Mouse (Mus musculus): ENCODE data around the gene Plppr3. TPM values are rescaled to one million over a fixed set of nuclear protein-coding genes. Genes with fewer than 3 reads are reported as not detected.
A peak's percentile ranks its signal among the peaks of the same experiment; 100 is the strongest.

Plppr3 gene
- polyA plus RNA-seq, 1 experiment from 2014 or later, result 5.1 TPM

GRCm38 (mm10) chr10:79811736-79812637 is 62.4 kb downstream of the Plppr3 start:
- peaks cover 10% of the 10 kb centered on the region for H3K4me1 ChIP-seq (ENCODE audit: control insufficient read depth, low read depth, low read length)
- no peaks in the 10 kb centered on the region for H3K9me3 ChIP-seq (replicated peaks; ENCODE audit: control insufficient read depth, low read length)
- H3K36me3 ChIP-seq (ENCODE audit: control insufficient read depth, insufficient read depth), result no peaks in the 10 kb centered on the region
- H3K9ac ChIP-seq (ENCODE audit: low read depth, low read length), result no peak overlapping the region
- H3K27me3 ChIP-seq (ENCODE audit: control insufficient read depth, insufficient read depth, low read depth, low read length), result no peaks in the 10 kb centered on the region
- no peak overlapping the region for H3K27ac ChIP-seq (ENCODE audit: low read length)
- peak; percentile 38; the same call in 1 of the 2 replicates for ATAC-seq (ENCODE audit: low read depth)
- WGBS (ENCODE audit: insufficient replicate concordance), result 23% methylated on average over 15 of the region's 15 CpGs
- H3K4me2 ChIP-seq (ENCODE audit: low read depth, low read length), result no peak overlapping the region
- no peak overlapping the region for H3K4me3 ChIP-seq (ENCODE audit: low read depth, low read length)

Small RNA genes within 50 kb of the gene (microRNA-seq; reads per million reads assigned to microRNA genes)
- gene Mir6910, result not detected

Other genes with a start within 250 kb of the Plppr3 start
- 0.06 and 0.08 TPM in 2 replicates for gene Shc2, start 236.7 kb downstream of the Plppr3 start, polyA plus RNA-seq (2015; fragmentation: Nextera tagmentation; extraction: Ambion mirVana)
- not detected in 2 replicates for gene Odf3l2, start 228.9 kb downstream of the Plppr3 start, polyA plus RNA-seq (2015; fragmentation: Nextera tagmentation; extraction: Ambion mirVana)
- gene Madcam1, start 210.1 kb downstream of the Plppr3 start, polyA plus RNA-seq (2015; fragmentation: Nextera tagmentation; extraction: Ambion mirVana), result 0.16 and 0.24 TPM in 2 replicates
- 19.3 and 19.4 TPM in 2 replicates for gene Tpgs1, start 205.3 kb downstream of the Plppr3 start, polyA plus RNA-seq (2015; fragmentation: Nextera tagmentation; extraction: Ambion mirVana)
- 80.5 and 81.5 TPM in 2 replicates for gene Cdc34, start 192.4 kb downstream of the Plppr3 start, polyA plus RNA-seq (2015; fragmentation: Nextera tagmentation; extraction: Ambion mirVana)
- gene Gzmm, start 185.6 kb downstream of the Plppr3 start, polyA plus RNA-seq (2015; fragmentation: Nextera tagmentation; extraction: Ambion mirVana), result 0.15 and 0.22 TPM in 2 replicates
- 924 and 947 TPM in 2 replicates for gene Bsg, start 170.1 kb downstream of the Plppr3 start, polyA plus RNA-seq (2015; fragmentation: Nextera tagmentation; extraction: Ambion mirVana)
- not detected in 2 replicates for gene Hcn2, start 158.0 kb downstream of the Plppr3 start, polyA plus RNA-seq (2015; fragmentation: Nextera tagmentation; extraction: Ambion mirVana)
- 13.4 and 14.4 TPM in 2 replicates for gene Polrmt, start 128.1 kb downstream of the Plppr3 start, polyA plus RNA-seq (2015; fragmentation: Nextera tagmentation; extraction: Ambion mirVana)
- gene Fgf22, start 119.6 kb downstream of the Plppr3 start, polyA plus RNA-seq (2015; fragmentation: Nextera tagmentation; extraction: Ambion mirVana), result not detected in 2 replicates
- 17.4 and 26.2 TPM in 2 replicates for gene Rnf126, start 107.7 kb downstream of the Plppr3 start, polyA plus RNA-seq (2015; fragmentation: Nextera tagmentation; extraction: Ambion mirVana)
- gene Fstl3, start 97.4 kb downstream of the Plppr3 start, polyA plus RNA-seq (2015; fragmentation: Nextera tagmentation; extraction: Ambion mirVana), result 1.0 TPM in 2 replicates
- gene Prss57, start 83.7 kb downstream of the Plppr3 start, polyA plus RNA-seq (2015; fragmentation: Nextera tagmentation; extraction: Ambion mirVana), result 6.3 and 7.1 TPM in 2 replicates
- 7.9 and 8.0 TPM in 2 replicates for gene Palm, start 81.1 kb downstream of the Plppr3 start, polyA plus RNA-seq (2015; fragmentation: Nextera tagmentation; extraction: Ambion mirVana)
- gene Misp, start 53.6 kb downstream of the Plppr3 start, polyA plus RNA-seq (2015; fragmentation: Nextera tagmentation; extraction: Ambion mirVana), result 0.43 and 1.4 TPM in 2 replicates
- 112 and 124 TPM in 2 replicates for gene Ptbp1, start 20.2 kb downstream of the Plppr3 start, polyA plus RNA-seq (2015; fragmentation: Nextera tagmentation; extraction: Ambion mirVana)
- gene Prtn3, start 158 bp downstream of the Plppr3 start, polyA plus RNA-seq (2015; fragmentation: Nextera tagmentation; extraction: Ambion mirVana), result 96.8 and 106 TPM in 2 replicates
- 204 and 208 TPM in 2 replicates for gene Elane, start 11.6 kb upstream of the Plppr3 start, polyA plus RNA-seq (2015; fragmentation: Nextera tagmentation; extraction: Ambion mirVana)
- gene Cfd, start 16.2 kb upstream of the Plppr3 start, polyA plus RNA-seq (2015; fragmentation: Nextera tagmentation; extraction: Ambion mirVana), result not detected in 2 replicates
- gene Med16, start 34.3 kb upstream of the Plppr3 start, polyA plus RNA-seq (2015; fragmentation: Nextera tagmentation; extraction: Ambion mirVana), result 14.7 and 15.3 TPM in 2 replicates
- gene Gm26602, start 36.2 kb upstream of the Plppr3 start, polyA plus RNA-seq (2015; fragmentation: Nextera tagmentation; extraction: Ambion mirVana), result 2.5 TPM in 1 of 2 replicates, not detected in the other
- 0.18 and 0.20 TPM in 2 replicates for gene Kiss1r, start 42.3 kb upstream of the Plppr3 start, polyA plus RNA-seq (2015; fragmentation: Nextera tagmentation; extraction: Ambion mirVana)
- gene R3hdm4, start 46.6 kb upstream of the Plppr3 start, polyA plus RNA-seq (2015; fragmentation: Nextera tagmentation; extraction: Ambion mirVana), result 47.1 and 49.3 TPM in 2 replicates
- gene Arid3a, start 52.4 kb upstream of the Plppr3 start, polyA plus RNA-seq (2015; fragmentation: Nextera tagmentation; extraction: Ambion mirVana), result 5.1 and 5.8 TPM in 2 replicates
- 42.2 and 44.7 TPM in 2 replicates for gene Wdr18, start 85.5 kb upstream of the Plppr3 start, polyA plus RNA-seq (2015; fragmentation: Nextera tagmentation; extraction: Ambion mirVana)
- gene Grin3b, start 96.1 kb upstream of the Plppr3 start, polyA plus RNA-seq (2015; fragmentation: Nextera tagmentation; extraction: Ambion mirVana), result 0.08 TPM in 1 of 2 replicates, not detected in the other
- 3.0 and 4.8 TPM in 2 replicates for gene Tmem259, start 109.7 kb upstream of the Plppr3 start, polyA plus RNA-seq (2015; fragmentation: Nextera tagmentation; extraction: Ambion mirVana)
- 42.5 and 44.9 TPM in 2 replicates for gene Cnn2, start 114.0 kb upstream of the Plppr3 start, polyA plus RNA-seq (2015; fragmentation: Nextera tagmentation; extraction: Ambion mirVana)
- gene Abca7, start 121.9 kb upstream of the Plppr3 start, polyA plus RNA-seq (2015; fragmentation: Nextera tagmentation; extraction: Ambion mirVana), result 8.6 and 9.0 TPM in 2 replicates
- gene Arhgap45, start 142.0 kb upstream of the Plppr3 start, polyA plus RNA-seq (2015; fragmentation: Nextera tagmentation; extraction: Ambion mirVana), result 16.6 and 17.3 TPM in 2 replicates
- gene Polr2e, start 165.2 kb upstream of the Plppr3 start, polyA plus RNA-seq (2015; fragmentation: Nextera tagmentation; extraction: Ambion mirVana), result 66.8 and 70.1 TPM in 2 replicates
- 553 and 567 TPM in 2 replicates for gene Gpx4, start 172.5 kb upstream of the Plppr3 start, polyA plus RNA-seq (2015; fragmentation: Nextera tagmentation; extraction: Ambion mirVana)
- 10.3 and 11.8 TPM in 2 replicates for gene Sbno2, start 230.9 kb upstream of the Plppr3 start, polyA plus RNA-seq (2015; fragmentation: Nextera tagmentation; extraction: Ambion mirVana)
- gene Stk11, start 241.2 kb upstream of the Plppr3 start, polyA plus RNA-seq (2015; fragmentation: Nextera tagmentation; extraction: Ambion mirVana), result 13.2 and 14.4 TPM in 2 replicates